Mouse (Mus musculus): ENCODE results near the gene Lrrc15. TPM values are rescaled to one million over a fixed set of nuclear protein-coding genes. Genes with fewer than 3 reads are reported as not detected.

Lrrc15 gene
- polyA plus RNA-seq (2015; fragmentation: Nextera tagmentation; extraction: Ambion mirVana) = 0.11 TPM in 2 replicates

DNA sequence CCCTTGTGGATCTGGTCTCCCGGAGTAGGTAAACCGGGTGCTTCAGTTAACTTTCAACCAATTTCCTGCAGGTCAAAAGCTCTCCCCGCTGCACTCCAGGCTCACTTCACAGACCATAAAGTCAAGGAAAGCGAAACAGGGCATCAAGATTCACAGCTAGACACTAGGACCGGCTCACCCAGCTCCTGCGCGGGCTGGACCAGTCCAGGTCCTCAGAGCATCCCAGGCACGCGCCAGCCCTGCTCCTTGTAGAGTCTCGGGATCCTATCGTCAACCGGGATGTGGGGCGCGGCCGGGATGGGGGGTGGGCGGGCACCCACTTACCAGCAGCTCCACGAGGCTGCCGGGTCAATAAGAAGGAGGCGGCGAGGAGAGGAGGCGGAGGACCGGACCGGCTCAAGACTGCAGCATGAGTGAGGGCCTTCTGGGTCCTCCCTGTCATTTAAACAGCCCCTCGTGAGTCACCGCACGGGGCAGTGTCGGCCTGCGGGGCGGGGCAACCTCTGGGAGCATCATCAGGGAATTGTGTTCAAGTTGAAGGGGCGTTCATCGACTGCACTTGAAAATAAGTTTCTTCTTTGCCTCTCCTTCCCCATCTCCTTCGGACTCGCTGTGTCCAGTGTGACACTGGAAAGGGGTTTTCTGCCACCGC is at the start of gene Lrrc15:
Lrrc15 (minus strand) TSS at position 413 of the 652 bp plus-strand sequence.
- Histone ChIP-seq H3K36me3 (replicated peaks; ENCODE audit: insufficient read depth, low read length) (no peaks in the 10 kb centered on the region), H3K4me1 (ENCODE audit: insufficient read depth) (peaks cover 6% of the 10 kb centered on the region; the same call in 1 of the 2 replicates), H3K9ac (replicated peaks) (no peak within 1 kb of the TSS), H3K27ac (ENCODE audit: low read depth) (no peak within 1 kb of the TSS), H3K4me2 (ENCODE audit: low read depth, low read length) (peak within 1 kb of the TSS; percentile 44), H3K4me3 (ENCODE audit: low read depth, low read length) (peak within 1 kb of the TSS; percentile 22; the same call in 1 of the 2 replicates), H3K9me3 (ENCODE audit: low read length) (no peaks in the 10 kb centered on the region), H3K27me3 (ENCODE audit: insufficient read depth, low read length) (peaks cover 30% of the 10 kb centered on the region)
- no peak; the same call in 1 of the 2 replicates for ATAC-seq
- no peak for DNase-seq
- TF ChIP-seq CTCF (IDR thresholded peaks at IDR 0.05; ENCODE audit: low read depth) = peak; percentile 40; the same call in 1 of the 2 replicates
- TF ChIP-seq EP300 (IDR thresholded peaks at IDR 0.05; ENCODE audit: low read depth) = no peak
- WGBS (ENCODE audit: insufficient replicate concordance) = 11% methylated on average over 34 of the region's 34 CpGs

DNA sequence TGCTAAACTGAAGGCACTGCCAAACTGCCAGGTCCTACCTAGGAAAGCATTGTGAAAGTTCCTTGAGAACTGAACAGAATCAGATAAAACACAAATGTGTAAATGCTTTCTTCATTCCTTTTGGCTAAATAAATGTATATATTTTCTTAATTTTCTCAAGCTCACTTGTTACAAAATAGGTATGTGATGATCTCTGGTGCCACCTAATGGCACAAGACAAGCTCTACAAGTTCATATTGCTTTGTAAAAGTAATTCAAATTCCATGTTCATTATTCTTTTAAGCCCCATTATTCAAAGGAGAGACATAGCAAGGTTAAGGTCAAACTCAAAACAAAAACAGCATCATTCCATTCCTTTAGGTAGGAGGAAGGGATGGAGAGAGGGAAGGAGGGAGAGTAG is 31.2 kb upstream of the Lrrc15 start:
- no peak overlapping the region for H3K4me2 ChIP-seq (ENCODE audit: low read depth, low read length)
- peaks cover 9% of the 10 kb centered on the region; the same call in 1 of the 2 replicates for H3K27me3 ChIP-seq (ENCODE audit: insufficient read depth, low read length)
- H3K4me1 ChIP-seq (ENCODE audit: insufficient read depth) = peaks cover 6% of the 10 kb centered on the region
- no peak for ATAC-seq
- H3K36me3 ChIP-seq (replicated peaks; ENCODE audit: insufficient read depth, low read length) = peaks cover 26% of the 10 kb centered on the region
- DNase-seq = no peak
- H3K4me3 ChIP-seq (ENCODE audit: low read depth, low read length) = no peak overlapping the region
- H3K27ac ChIP-seq (ENCODE audit: low read depth) = no peak overlapping the region
- no peak overlapping the region for H3K9ac ChIP-seq (replicated peaks)
- TF ChIP-seq EP300 (IDR thresholded peaks at IDR 0.05; ENCODE audit: low read depth) = no peak
- TF ChIP-seq CTCF (IDR thresholded peaks at IDR 0.05; ENCODE audit: low read depth) = peak; percentile 66
- no peaks in the 10 kb centered on the region for H3K9me3 ChIP-seq (ENCODE audit: low read length)

DNA sequence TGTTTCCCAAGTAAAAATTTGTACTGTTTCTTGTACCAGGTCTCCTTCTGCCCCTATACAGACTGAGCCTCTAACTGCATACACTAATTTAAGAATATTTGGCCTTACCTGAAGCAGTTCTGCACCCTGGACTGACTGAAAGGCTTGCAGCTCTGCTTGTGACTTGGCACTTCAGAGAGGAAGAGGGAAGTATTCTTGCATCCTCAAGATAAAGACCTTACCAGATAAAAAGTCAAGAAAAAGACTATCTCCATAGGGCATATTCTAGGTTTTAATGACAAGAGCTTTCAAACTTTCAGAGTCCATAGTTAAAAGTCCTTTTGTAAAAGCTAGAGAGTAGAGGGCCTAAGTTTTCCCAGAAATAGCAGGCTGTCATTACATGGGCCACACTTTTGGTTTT is 27.6 kb upstream of the Lrrc15 start, which contains the start of gene Gp5:
Gp5 (minus strand) TSS at position 133 of the 400 bp plus-strand sequence.
- no peak for DNase-seq
- ATAC-seq = peak; percentile 14; the same call in 1 of the 2 replicates
- H3K36me3 ChIP-seq (replicated peaks; ENCODE audit: insufficient read depth, low read length) = peaks cover 5% of the 10 kb centered on the region; the same call in 1 of the 2 replicates
- no peak within 1 kb of the TSS for H3K27ac ChIP-seq (ENCODE audit: low read depth)
- 0 out of 2 replicates have a peak within 1 kb of the TSS, but pooled peaks have one; percentile 55 for H3K9ac ChIP-seq (replicated peaks)
- peak within 1 kb of the TSS; percentile 63 for H3K4me3 ChIP-seq (ENCODE audit: low read depth, low read length)
- H3K27me3 ChIP-seq (ENCODE audit: insufficient read depth, low read length) = peaks cover 35% of the 10 kb centered on the region
- peak within 1 kb of the TSS; percentile 95 for H3K4me2 ChIP-seq (ENCODE audit: low read depth, low read length)
- H3K9me3 ChIP-seq (ENCODE audit: low read length) = no peaks in the 10 kb centered on the region
- H3K4me1 ChIP-seq (ENCODE audit: insufficient read depth) = peaks cover 19% of the 10 kb centered on the region
- TF ChIP-seq CTCF (IDR thresholded peaks at IDR 0.05; ENCODE audit: low read depth) (no peak), EP300 (IDR thresholded peaks at IDR 0.05; ENCODE audit: low read depth) (peak; percentile 74)

DNA sequence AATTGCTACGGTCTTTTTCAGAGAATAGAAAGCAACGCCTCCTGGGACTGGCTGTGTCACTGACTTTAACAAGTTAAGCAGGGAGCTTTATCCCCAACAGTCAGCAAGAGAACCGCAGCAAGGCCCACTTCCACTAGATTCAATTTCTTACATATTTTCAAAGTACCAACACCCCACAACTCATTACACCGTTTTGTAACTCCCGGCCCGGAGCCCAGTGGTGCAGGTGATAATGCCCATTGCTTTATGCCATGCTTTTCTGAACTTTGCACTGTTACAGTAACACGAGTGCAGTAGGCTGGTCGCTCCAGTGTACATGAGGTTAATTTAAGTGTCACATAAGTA is 27.1 kb upstream of the Lrrc15 start:
- ATAC-seq (no peak), DNase-seq (no peak)
- Histone ChIP-seq H3K36me3 (replicated peaks; ENCODE audit: insufficient read depth, low read length) (peaks cover 2% of the 10 kb centered on the region; the same call in 1 of the 2 replicates), H3K4me3 (ENCODE audit: low read depth, low read length) (no peak overlapping the region), H3K4me1 (ENCODE audit: insufficient read depth) (peaks cover 19% of the 10 kb centered on the region), H3K27ac (ENCODE audit: low read depth) (no peak overlapping the region), H3K27me3 (ENCODE audit: insufficient read depth, low read length) (peaks cover 35% of the 10 kb centered on the region), H3K9ac (replicated peaks) (no peak overlapping the region), H3K4me2 (ENCODE audit: low read depth, low read length) (peak overlapping the region; percentile 95; the same call in 1 of the 2 replicates), H3K9me3 (ENCODE audit: low read length) (no peaks in the 10 kb centered on the region)
- whole genome bisulfite sequencing (ENCODE audit: insufficient replicate concordance) = 40% methylated on average over 8 of the region's 8 CpGs
- TF ChIP-seq CTCF (IDR thresholded peaks at IDR 0.05; ENCODE audit: low read depth) = no peak
- TF ChIP-seq EP300 (IDR thresholded peaks at IDR 0.05; ENCODE audit: low read depth) = no peak

DNA sequence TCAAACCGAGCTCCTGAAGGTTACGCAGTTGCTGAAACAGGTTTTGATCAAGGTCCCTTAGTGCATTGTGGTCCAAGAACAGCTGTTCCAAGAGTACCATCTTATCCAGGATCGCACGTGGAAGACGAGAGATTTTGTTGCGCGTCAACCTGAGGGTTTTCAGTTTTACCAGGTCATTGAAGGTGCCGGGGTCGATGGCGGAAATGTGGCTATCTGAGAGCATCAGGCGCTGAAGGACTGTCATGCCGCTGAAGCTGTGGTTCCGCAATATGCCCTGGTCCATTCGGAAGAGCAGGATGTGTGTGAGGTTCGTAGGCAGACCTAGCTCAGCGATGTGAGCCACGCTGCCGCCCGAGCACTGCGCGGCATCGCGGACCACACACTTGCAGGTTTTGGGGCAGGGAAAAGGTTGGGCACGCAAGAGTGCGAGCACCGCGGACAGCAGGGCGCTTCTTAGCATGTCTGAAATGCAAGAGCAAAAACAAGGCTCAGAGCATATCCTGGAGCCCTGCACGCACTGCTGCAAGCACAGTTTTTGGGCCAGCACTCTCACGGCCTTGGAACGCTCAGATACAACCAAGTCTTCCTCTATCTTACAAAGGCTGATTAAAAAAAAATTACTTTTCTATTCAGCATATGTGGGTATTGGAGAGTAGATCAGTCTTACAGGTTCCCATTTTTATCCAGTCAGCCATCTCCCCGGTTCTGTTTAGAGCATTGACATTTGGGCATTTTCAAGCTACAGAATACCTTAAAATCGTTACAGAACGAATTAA is 26.5 kb upstream of the Lrrc15 start:
- 3% methylated on average over 34 of the region's 34 CpGs for WGBS (ENCODE audit: insufficient replicate concordance)
- Histone ChIP-seq H3K27me3 (ENCODE audit: insufficient read depth, low read length) (peaks cover 35% of the 10 kb centered on the region), H3K9ac (replicated peaks) (peak overlapping the region; percentile 55; the same call in 1 of the 2 replicates)

More for the DNA sequence above, 26.5 kb upstream of the Lrrc15 start:
- H3K27ac ChIP-seq (ENCODE audit: low read depth) = no peak overlapping the region
- peak; percentile 18 for ATAC-seq
- peak overlapping the region; percentile 95 for H3K4me2 ChIP-seq (ENCODE audit: low read depth, low read length)
- no peak for DNase-seq
- H3K36me3 ChIP-seq (replicated peaks; ENCODE audit: insufficient read depth, low read length) = no peaks in the 10 kb centered on the region; the same call in 1 of the 2 replicates
- H3K4me3 ChIP-seq (ENCODE audit: low read depth, low read length) = peak overlapping the region; percentile 63
- peaks cover 19% of the 10 kb centered on the region for H3K4me1 ChIP-seq (ENCODE audit: insufficient read depth)
- no peaks in the 10 kb centered on the region for H3K9me3 ChIP-seq (ENCODE audit: low read length)
- TF ChIP-seq CTCF (IDR thresholded peaks at IDR 0.05; ENCODE audit: low read depth) = no peak
- TF ChIP-seq EP300 (IDR thresholded peaks at IDR 0.05; ENCODE audit: low read depth) = no peak

All from liver, postnatal 0 days (tissue).